ENCODE assay signal across 8 mouse cellular contexts in genomic region chr1:128102641-128103461, GRCm38 (mm10). TPM values are rescaled to one million over a fixed set of nuclear protein-coding genes. Genes with fewer than 3 reads are reported as not detected.
DNase-seq lines count a peak whose midpoint lies in the region; ATAC-seq and TF ChIP-seq lines count a peak whose summit lies in the region.

TSS of gene Zranb3 (minus strand) at chr1:128103047.
TSS of gene R3hdm1 (plus strand) at chr1:128103301.

- TF ChIP-seq POLR2A in bone marrow, adult 2 months (IDR thresholded peaks at IDR 0.05; ENCODE audit: borderline replicate concordance, control insufficient read depth, low read depth, low read length), result peak; percentile 78; the same call in 1 of the 2 replicates
- peak; percentile 46; the same call in 1 of the 2 replicates for TF ChIP-seq POLR2A in limb, embryonic 14.5 days (IDR thresholded peaks at IDR 0.05; ENCODE audit: borderline replicate concordance, extremely low read depth, insufficient read depth, insufficient read length)

- H3K27ac ChIP-seq in bone marrow, adult 2 months (ENCODE audit: control insufficient read depth, insufficient read depth, low read depth, low read length, poor library complexity), result peak within 1 kb of the TSS; percentile 82
- H3K27ac ChIP-seq in embryonic facial prominence, embryonic 15.5 days (replicated peaks), result peak within 1 kb of the TSS; percentile 91
- peak within 1 kb of the TSS; percentile 87 for H3K27ac ChIP-seq in limb, embryonic 14.5 days (replicated peaks; ENCODE audit: low read depth, low read length)
- peak within 1 kb of the TSS; percentile 96 for H3K27ac ChIP-seq in midbrain, postnatal 0 days (ENCODE audit: low read depth, low read length)

- peak within 1 kb of the TSS; percentile 86 for H3K9ac ChIP-seq in embryonic facial prominence, embryonic 15.5 days
- H3K9ac ChIP-seq in limb, embryonic 14.5 days (ENCODE audit: low read depth, low read length, severe bottlenecking), result peak within 1 kb of the TSS; percentile 78
- peak within 1 kb of the TSS; percentile 87 for H3K9ac ChIP-seq in midbrain, postnatal 0 days (replicated peaks; ENCODE audit: low read length, poor library complexity, severe bottlenecking)

- under 1% methylated on average over 43 of the region's 43 CpGs for WGBS in bone marrow, adult 2 months
- under 1% methylated on average over 43 of the region's 43 CpGs for WGBS in embryonic facial prominence, embryonic 15.5 days
- WGBS in limb, embryonic 14.5 days, result under 1% methylated on average over 33 of the region's 43 CpGs
- WGBS in midbrain, postnatal 0 days, result under 1% methylated on average over 43 of the region's 43 CpGs

- H3K4me1 ChIP-seq in bone marrow, adult 2 months (ENCODE audit: control insufficient read depth, insufficient read depth, low read length), result no peaks in the 10 kb centered on the region; the same call in 1 of the 2 replicates
- H3K4me1 ChIP-seq in embryonic facial prominence, embryonic 15.5 days, result peaks cover 5% of the 10 kb centered on the region
- peaks cover 8% of the 10 kb centered on the region for H3K4me1 ChIP-seq in limb, embryonic 14.5 days (ENCODE audit: control insufficient read depth, insufficient read depth, low read length)
- peaks cover 8% of the 10 kb centered on the region; the same call in 1 of the 2 replicates for H3K4me1 ChIP-seq in midbrain, postnatal 0 days (ENCODE audit: insufficient read depth, low read length)

- H3K27me3 ChIP-seq in embryonic facial prominence, embryonic 15.5 days, result no peaks in the 10 kb centered on the region
- H3K27me3 ChIP-seq in limb, embryonic 14.5 days (ENCODE audit: control insufficient read depth, insufficient read depth, low read length), result no peaks in the 10 kb centered on the region
- no peaks in the 10 kb centered on the region for H3K27me3 ChIP-seq in midbrain, postnatal 0 days (ENCODE audit: insufficient read depth, low read length)

- peak; percentile 99 for ATAC-seq in embryonic facial prominence, embryonic 15.5 days (ENCODE audit: insufficient number of reproducible peaks, low FRiP score, low TSS enrichment, low read depth)
- peak; percentile 98 for ATAC-seq in limb, embryonic 14.5 days (ENCODE audit: low FRiP score, low read depth)
- ATAC-seq in midbrain, postnatal 0 days (ENCODE audit: low FRiP score), result peak; percentile 96

- H3K4me3 ChIP-seq in bone marrow, adult 2 months (replicated peaks; ENCODE audit: control insufficient read depth, low read depth, low read length), result peak within 1 kb of the TSS; percentile 88
- peak within 1 kb of the TSS; percentile 96 for H3K4me3 ChIP-seq in embryonic facial prominence, embryonic 15.5 days (replicated peaks)
- H3K4me3 ChIP-seq in limb, embryonic 14.5 days (replicated peaks; ENCODE audit: low read length), result peak within 1 kb of the TSS; percentile 88
- H3K4me3 ChIP-seq in midbrain, postnatal 0 days (ENCODE audit: low read depth, low read length), result peak within 1 kb of the TSS; percentile 90

- H3K9me3 ChIP-seq in embryonic facial prominence, embryonic 15.5 days (replicated peaks), result no peaks in the 10 kb centered on the region
- H3K9me3 ChIP-seq in limb, embryonic 14.5 days (ENCODE audit: control insufficient read depth, low read length), result no peaks in the 10 kb centered on the region
- H3K9me3 ChIP-seq in midbrain, postnatal 0 days (ENCODE audit: low read length), result no peaks in the 10 kb centered on the region

- no peak for TF ChIP-seq CTCF in bone marrow, adult 2 months (IDR thresholded peaks at IDR 0.05; ENCODE audit: control insufficient read depth, insufficient read depth, low read length)
- TF ChIP-seq CTCF in midbrain, postnatal 0 days (IDR thresholded peaks at IDR 0.05), result peak; percentile 26; the same call in 1 of the 2 replicates

- no peaks in the 10 kb centered on the region for H3K36me3 ChIP-seq in embryonic facial prominence, embryonic 15.5 days
- no peaks in the 10 kb centered on the region for H3K36me3 ChIP-seq in limb, embryonic 14.5 days (ENCODE audit: control insufficient read depth, insufficient read depth, low read length)
- H3K36me3 ChIP-seq in midbrain, postnatal 0 days (ENCODE audit: insufficient read depth, low read length), result no peaks in the 10 kb centered on the region

- DNase-seq in 416B (ENCODE audit: low read depth), result peak; percentile 100
- peak; percentile 100 for DNase-seq in heart, adult 8-10 months (ENCODE audit: low spot score)
- DNase-seq in kidney, adult 9 months, result peak; percentile 100
- peak; percentile 99 for DNase-seq in limb, embryonic 14.5 days (ENCODE audit: low spot score)
- DNase-seq in midbrain, postnatal 0 days (ENCODE audit: low spot score), result peak; percentile 99
- peak; percentile 89 to 92 for DNase-seq in spleen, postnatal 14 days (ENCODE audit: low spot score in 2 of 2)

- peak within 1 kb of the TSS; percentile 72 for H3K4me2 ChIP-seq in embryonic facial prominence, embryonic 15.5 days (replicated peaks)
- H3K4me2 ChIP-seq in limb, embryonic 14.5 days (replicated peaks; ENCODE audit: low read depth, low read length, severe bottlenecking), result peak within 1 kb of the TSS; percentile 75
- H3K4me2 ChIP-seq in midbrain, postnatal 0 days (ENCODE audit: low read depth, low read length, poor library complexity, severe bottlenecking), result peak within 1 kb of the TSS; percentile 68

RNA-seq across cellular contexts. Expression of gene Zranb3, which starts in this region (rescaled TPM):
- polyA plus RNA-seq in bone marrow, adult 2 months (2011; ENCODE audit: insufficient read depth, insufficient read length, low replicate concordance, missing spikeins), result 7.6 and 8.5 TPM in 2 replicates
- polyA plus RNA-seq in embryonic facial prominence, embryonic 15.5 days (2015; fragmentation: Nextera tagmentation; extraction: Ambion mirVana), result 6.4 and 6.9 TPM in 2 replicates
- 1 to 10 TPM; 3.5 to 5.7 (median 5.3) TPM for total RNA-seq in heart, adult 8-10 months (2022)
- 10.4 and 13.0 TPM in 2 replicates for polyA plus RNA-seq in limb, embryonic 14.5 days (2012; rRNA removed)
- polyA plus RNA-seq in limb, embryonic 14.5 days (2014; fragmentation: Nextera tagmentation; extraction: Ambion mirVana), result 6.9 and 9.8 TPM in 2 replicates
- total RNA-seq in midbrain, postnatal 0 days (2014; rRNA removed), result 4.2 and 6.8 TPM in 2 replicates
- polyA plus RNA-seq in midbrain, postnatal 0 days (2015; fragmentation: Nextera tagmentation; extraction: Ambion mirVana), result 2.3 and 2.9 TPM in 2 replicates

RNA-seq across cellular contexts. Expression of gene R3hdm1, which starts in this region (rescaled TPM):
- polyA plus RNA-seq in bone marrow, adult 2 months (2011; ENCODE audit: insufficient read depth, insufficient read length, low replicate concordance, missing spikeins), result 39.3 and 46.2 TPM in 2 replicates
- 60.4 and 63.7 TPM in 2 replicates for polyA plus RNA-seq in embryonic facial prominence, embryonic 15.5 days (2015; fragmentation: Nextera tagmentation; extraction: Ambion mirVana)
- 10 to 100 TPM; 47.7 to 53.2 (median 48.9) TPM for total RNA-seq in heart, adult 8-10 months (2022)
- polyA plus RNA-seq in limb, embryonic 14.5 days (2012; rRNA removed), result 73.2 and 87.4 TPM in 2 replicates
- 66.2 and 75.7 TPM in 2 replicates for polyA plus RNA-seq in limb, embryonic 14.5 days (2014; fragmentation: Nextera tagmentation; extraction: Ambion mirVana)
- total RNA-seq in midbrain, postnatal 0 days (2014; rRNA removed), result 57.1 and 77.9 TPM in 2 replicates
- 74.9 and 104 TPM in 2 replicates for polyA plus RNA-seq in midbrain, postnatal 0 days (2015; fragmentation: Nextera tagmentation; extraction: Ambion mirVana)

Comparison
In these comparisons a context has a peak if more than half of its experiments do, and no peak if none do; other contexts are left out.
1. Peak in every context shown above with its lines: DNase-seq, ATAC-seq, H3K4me3 ChIP-seq and H3K27ac ChIP-seq.